Mouse (Mus musculus) ES-E14 (cell line): ENCODE data around the gene Dok5.

Source experiments
- CHD2 ChIP-seq: IDR thresholded peaks from 2 replicates; pipeline ENCODE4 v1.6.1; 2014; ENCODE audit warnings: mild to moderate bottlenecking, low read depth, low read length, inconsistent platforms
- HCFC1 ChIP-seq: IDR thresholded peaks from 2 replicates; pipeline ENCODE4 v1.6.1; 2012; ENCODE audit warnings: low read length, inconsistent platforms, borderline replicate concordance; ENCODE audit not compliant: insufficient read depth

DNA sequence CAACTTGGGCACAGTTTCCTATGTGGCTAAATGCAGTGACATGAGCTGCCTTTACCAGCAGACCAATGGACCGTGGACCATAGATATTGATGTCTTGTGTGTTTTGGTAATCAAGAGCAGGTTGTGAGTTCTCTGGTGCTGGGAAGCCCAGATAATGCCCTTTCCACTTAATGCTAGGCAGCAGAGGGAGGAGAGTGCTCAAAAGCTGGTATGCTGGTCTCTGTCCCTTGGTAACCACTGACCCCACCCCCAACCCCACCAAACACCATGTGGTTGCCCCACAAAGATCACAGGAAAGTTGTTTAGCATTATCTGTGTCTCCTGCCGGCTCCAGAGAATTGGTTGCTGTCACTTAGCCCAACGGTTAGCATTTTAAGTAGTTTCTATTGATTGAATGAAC, 127.0 kb downstream of the Dok5 start:
- no peak for TF ChIP-seq CHD2
- TF ChIP-seq HCFC1: no peak
